Mouse (Mus musculus) layer of hippocampus, adult 11-12 months (tissue): ENCODE data around the gene Epas1.

ENCODE experiments used
- DNase-seq: peaks from one replicate; pipeline ENCODE4 v3.0.0; 2022; ENCODE audit warnings: low spot score

Epas1 gene

DNA sequence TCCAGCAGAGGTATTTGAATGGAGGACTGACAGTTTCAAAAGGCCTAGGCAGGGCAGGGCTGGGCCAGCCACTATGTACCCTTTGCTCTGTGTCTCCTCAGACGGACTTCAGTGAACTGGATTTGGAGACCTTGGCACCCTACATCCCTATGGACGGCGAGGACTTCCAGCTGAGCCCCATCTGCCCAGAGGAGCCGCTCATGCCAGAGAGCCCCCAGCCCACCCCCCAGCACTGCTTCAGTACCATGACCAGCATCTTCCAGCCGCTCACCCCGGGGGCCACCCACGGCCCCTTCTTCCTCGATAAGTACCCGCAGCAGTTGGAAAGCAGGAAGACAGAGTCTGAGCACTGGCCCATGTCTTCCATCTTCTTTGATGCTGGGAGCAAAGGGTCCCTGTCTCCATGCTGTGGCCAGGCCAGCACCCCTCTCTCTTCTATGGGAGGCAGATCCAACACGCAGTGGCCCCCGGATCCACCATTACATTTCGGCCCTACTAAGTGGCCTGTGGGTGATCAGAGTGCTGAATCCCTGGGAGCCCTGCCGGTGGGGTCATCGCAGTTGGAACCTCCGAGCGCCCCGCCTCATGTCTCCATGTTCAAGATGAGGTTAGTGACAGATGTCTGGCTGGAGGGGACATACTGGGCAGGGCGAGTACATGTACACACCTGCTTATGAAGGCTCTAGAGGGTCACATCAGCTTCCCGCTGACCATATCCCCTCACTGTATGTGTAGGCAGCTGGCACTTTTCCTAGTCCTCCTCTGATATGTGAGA is 74.1 kb downstream of the Epas1 start:
- DNase-seq, result no peak

GRCm38 (mm10) chr17:86828500-86828899 is 75.0 kb downstream of the Epas1 start:
- no peak for DNase-seq

GRCm38 (mm10) chr17:86829383-86830175 is 76.1 kb downstream of the Epas1 start:
- no peak for DNase-seq

GRCm38 (mm10) chr17:86830893-86831292 is 77.4 kb downstream of the Epas1 start:
- DNase-seq, result no peak

- no peak for DNase-seq
Observed at GRCm38 (mm10) chr17:86832562-86833327, 79.2 kb downstream of the Epas1 start.

DNA sequence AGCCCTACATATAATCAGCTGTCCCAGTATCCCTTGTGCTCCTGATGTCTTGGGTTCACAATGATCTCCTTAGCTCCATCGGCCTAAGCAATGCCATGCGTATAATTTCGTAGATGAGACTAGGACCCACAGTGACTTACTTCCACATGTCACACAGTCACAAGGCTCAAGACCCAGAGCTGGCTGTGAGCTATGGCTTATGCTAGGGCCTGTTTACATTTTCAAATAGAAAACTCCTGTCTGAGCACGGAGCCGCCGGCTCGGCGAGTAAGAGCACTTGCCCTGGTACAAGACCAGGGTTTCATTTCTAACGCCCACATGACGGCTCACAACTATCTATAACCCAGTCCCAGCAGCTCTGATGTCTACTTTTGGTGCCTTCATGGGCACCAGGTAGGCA is 80.4 kb downstream of the Epas1 start:
- no peak for DNase-seq

GRCm38 (mm10) chr17:86839308-86839707 is 85.8 kb downstream of the Epas1 start:
- DNase-seq, result no peak

GRCm38 (mm10) chr17:86850700-86851337 is 97.3 kb downstream of the Epas1 start:
- no peak for DNase-seq

DNA sequence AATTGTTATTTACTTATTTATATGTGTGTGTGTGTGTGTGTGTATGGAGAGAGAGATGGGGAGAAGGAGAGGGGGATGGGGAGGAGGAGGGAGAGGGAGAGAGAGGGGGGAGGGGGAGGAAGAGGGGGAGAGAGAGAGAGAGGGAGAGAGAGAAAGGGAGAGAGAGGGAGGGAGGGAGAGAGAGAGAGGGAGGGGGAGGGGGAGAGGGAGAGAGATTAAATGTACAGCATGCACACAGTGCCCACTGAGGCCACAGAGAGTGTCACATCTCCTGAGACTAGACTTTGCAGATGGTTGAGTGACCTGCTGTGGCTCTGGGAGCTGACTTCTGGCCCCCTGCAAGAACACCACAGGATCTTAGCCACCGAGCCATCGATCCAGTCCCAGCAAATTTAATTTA is 98.3 kb downstream of the Epas1 start:
- DNase-seq, result no peak

GRCm38 (mm10) chr17:86852591-86853031 is 99.1 kb downstream of the Epas1 start:
- DNase-seq, result no peak

DNA sequence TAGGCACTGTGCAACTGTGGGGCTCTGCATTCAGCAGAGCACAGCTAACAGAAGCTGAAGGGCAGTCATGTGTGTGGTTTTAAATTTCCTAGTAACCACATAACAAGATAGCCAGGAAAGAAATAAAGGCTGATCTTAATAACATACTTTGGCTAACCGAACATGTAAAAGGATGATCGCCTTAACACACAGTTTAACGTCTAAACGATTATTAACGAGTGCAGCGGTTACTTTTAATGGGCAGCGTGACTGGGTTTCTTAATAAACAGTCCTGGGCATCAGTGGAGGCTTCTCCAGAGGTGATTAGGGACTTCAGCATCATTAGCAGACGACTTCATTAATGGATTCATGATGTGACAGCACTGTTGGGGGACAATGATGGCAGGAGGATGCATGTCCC is 117.1 kb downstream of the Epas1 start:
- DNase-seq, result no peak

DNA sequence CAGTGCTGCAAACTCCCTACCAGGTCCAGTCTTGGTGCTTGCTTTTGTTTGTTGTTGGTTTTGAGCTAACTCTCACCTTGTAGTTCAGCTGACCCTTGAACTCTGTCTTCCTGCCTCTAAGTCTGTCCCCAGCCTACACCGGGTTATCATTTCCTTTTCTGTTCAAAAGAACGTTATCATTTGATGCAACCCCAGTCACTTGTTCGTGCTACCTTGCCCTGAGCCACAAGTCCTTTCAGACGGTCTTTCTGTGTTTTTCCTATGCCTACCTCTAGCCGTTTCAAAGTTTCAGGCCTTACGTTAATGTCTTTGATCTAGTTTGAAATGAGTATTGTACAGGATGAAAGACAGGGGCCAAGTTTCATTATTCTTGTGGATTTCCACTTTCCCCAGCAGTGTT is 119.1 kb downstream of the Epas1 start:
- DNase-seq, result no peak

- no peak for DNase-seq
Observed at GRCm38 (mm10) chr17:86876940-86877339, 123.4 kb downstream of the Epas1 start.

- no peak for DNase-seq
Observed at GRCm38 (mm10) chr17:86877747-86878146, 124.2 kb downstream of the Epas1 start.

DNA sequence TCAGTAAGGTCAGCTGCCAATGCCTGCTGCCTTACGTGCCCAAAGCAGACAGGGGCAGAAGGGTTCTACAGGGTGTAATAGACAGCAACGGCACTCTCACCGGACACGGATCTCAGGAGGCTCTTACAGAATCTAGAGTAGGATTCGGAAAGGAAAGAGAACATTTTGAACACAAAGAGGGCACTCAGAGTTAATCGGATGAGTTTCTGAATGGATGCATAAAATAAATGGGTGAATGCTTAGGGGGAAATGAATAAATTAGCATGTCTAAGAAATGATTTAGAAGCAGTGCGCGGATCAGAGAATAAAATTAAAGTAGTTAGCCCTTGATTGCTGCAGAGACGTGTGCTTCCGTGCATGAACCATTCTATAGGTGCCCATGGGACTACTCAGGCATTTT is 126.6 kb downstream of the Epas1 start:
- no peak for DNase-seq

GRCm38 (mm10) chr17:86880461-86881044 is 127.1 kb downstream of the Epas1 start:
- no peak for DNase-seq
